Mouse (Mus musculus) heart, postnatal 0 days (tissue): ENCODE data around the gene Mad2l2. TPM values are rescaled to one million over a fixed set of nuclear protein-coding genes. Genes with fewer than 3 reads are reported as not detected.
"Not testable (repeated sequence)": the region's sequence is repeated elsewhere in the genome, so short reads cannot be mapped to it uniquely, and the experiment has no call there.

ENCODE experiments used
- ATAC-seq: fragments of 200-750 bp; cut with Nextera tagmentation; 2 replicates; pipeline ENCODE4 v1.8.0; 2017; ENCODE audit warnings: low read depth, moderate number of reproducible peaks, moderate library complexity; ENCODE audit not compliant: insufficient read depth
- DNase-seq: peaks from one replicate; pipeline ENCODE4 v3.0.0-alpha.2; 2016; ENCODE audit warnings: low spot score
- H3K27ac ChIP-seq: fragments of 300-500 bp; sonication (generic); 2 replicates; pipeline ENCODE4 v1.5.1; 2014; ENCODE audit warnings: low read depth, mild to moderate bottlenecking
- H3K27me3 ChIP-seq: fragments of 300-500 bp; sonication (generic); 2 replicates; pipeline ENCODE4 v1.6.1; 2014; ENCODE audit warnings: low read length, mixed read lengths; ENCODE audit not compliant: control insufficient read depth, insufficient read depth
- H3K36me3 ChIP-seq: fragments of 300-500 bp; sonication (generic); replicated peaks from 2 replicates; pipeline ENCODE4 v1.6.1; 2014; ENCODE audit warnings: low read length, mixed read lengths; ENCODE audit not compliant: control insufficient read depth, insufficient read depth
- H3K4me1 ChIP-seq: fragments of 300-500 bp; sonication (generic); 2 replicates; pipeline ENCODE4 v1.6.1; 2014; ENCODE audit warnings: antibody characterized with exemption; ENCODE audit not compliant: control insufficient read depth, insufficient read depth
- H3K4me2 ChIP-seq: fragments of 300-500 bp; sonication (generic); 2 replicates; pipeline ENCODE4 v1.6.1; 2014; ENCODE audit warnings: low read depth, mild to moderate bottlenecking, low read length, moderate library complexity
- H3K4me3 ChIP-seq: fragments of 300-500 bp; sonication (generic); 2 replicates; pipeline ENCODE4 v1.5.1; 2014; ENCODE audit warnings: low read depth, low read length
- H3K9ac ChIP-seq: fragments of 300-500 bp; sonication (generic); replicated peaks from 2 replicates; pipeline ENCODE4 v1.6.1; 2014; ENCODE audit warnings: low read depth, low read length, mixed read lengths
- H3K9me3 ChIP-seq: fragments of 300-500 bp; sonication (generic); replicated peaks from 2 replicates; pipeline ENCODE4 v1.6.1; 2016; ENCODE audit warnings: low read length; ENCODE audit not compliant: control insufficient read depth
- CTCF ChIP-seq: IDR thresholded peaks from 2 replicates; pipeline ENCODE4 v1.5.1; 2016; ENCODE audit warnings: antibody characterized with exemption, control low read depth, low read depth
- EP300 ChIP-seq: IDR thresholded peaks from 2 replicates; pipeline ENCODE4 v1.6.1; 2016; ENCODE audit warnings: antibody characterized with exemption, low read depth
- WGBS: fragments of 180-500 bp; shearing (Covaris S2); extraction: QIAGEN DNeasy Blood & Tissue Kit; methylation state at CpG from one replicate; pipeline ENCODE4 v1.1.7; 2014; 5-methylcytosine and 5-hydroxymethylcytosine counted together
- polyA plus RNA-seq: library from polyadenylated mRNA; unstranded; fragments of >200 nt; fragmentation: Nextera tagmentation; extraction: Ambion mirVana; gene quantifications from 2 replicates; pipeline ENCODE4 v1.2.1, GENCODE M21; 2015
- total RNA-seq: library from RNA; depleted of rRNA; stranded (reverse); fragments of >200 nt; gene quantifications from 2 replicates; pipeline ENCODE4 v1.2.3, GENCODE M21; 2014; ENCODE audit warnings: low replicate concordance

Gene Mad2l2
- total and polyA plus RNA-seq, 2 experiments from 2014 or later = 6.1 to 36.2 TPM

GRCm38 (mm10) chr4:148181483-148181882 is 51.3 kb downstream of the Mad2l2 start:
- no peak overlapping the region for H3K9ac ChIP-seq
- no peak overlapping the region for H3K27ac ChIP-seq
- 80% methylated on average over 12 of the region's 12 CpGs for WGBS
- H3K36me3 ChIP-seq = no peaks in the 10 kb centered on the region
- H3K4me3 ChIP-seq = no peak overlapping the region
- H3K9me3 ChIP-seq = no peaks in the 10 kb centered on the region
- no peaks in the 10 kb centered on the region for H3K4me1 ChIP-seq
- no peak overlapping the region for H3K4me2 ChIP-seq
- TF ChIP-seq EP300 (no peak), CTCF (no peak)
- peaks cover 25% of the 10 kb centered on the region; the same call in 1 of the 2 replicates for H3K27me3 ChIP-seq
- no peak for ATAC-seq
- DNase-seq = no peak

- DNase-seq = no peak
- Histone ChIP-seq H3K9ac (no peak overlapping the region), H3K27me3 (peaks cover 21% of the 10 kb centered on the region; the same call in 1 of the 2 replicates), H3K27ac (no peak overlapping the region), H3K4me2 (no peak overlapping the region), H3K36me3 (no peaks in the 10 kb centered on the region), H3K9me3 (no peaks in the 10 kb centered on the region), H3K4me3 (no peak overlapping the region), H3K4me1 (no peaks in the 10 kb centered on the region)
- no peak for ATAC-seq
- TF ChIP-seq CTCF = no peak
- TF ChIP-seq EP300 = no peak
- 37% methylated on average over 8 of the region's 8 CpGs for WGBS
Measured at GRCm38 (mm10) chr4:148182363-148182762, 52.2 kb downstream of the Mad2l2 start.

- 68% methylated on average over 9 of the region's 9 CpGs for WGBS
Measured at GRCm38 (mm10) chr4:148184564-148184963, 54.4 kb downstream of the Mad2l2 start.

GRCm38 (mm10) chr4:148185819-148186218 is 55.6 kb downstream of the Mad2l2 start:
- 57% methylated on average over 4 of the region's 4 CpGs for WGBS
- no peak overlapping the region for H3K4me3 ChIP-seq
- no peaks in the 10 kb centered on the region for H3K27me3 ChIP-seq
- ATAC-seq (no peak), DNase-seq (no peak)
- no peaks in the 10 kb centered on the region for H3K9me3 ChIP-seq
- no peaks in the 10 kb centered on the region for H3K36me3 ChIP-seq
- H3K27ac ChIP-seq = no peak overlapping the region
- H3K4me2 ChIP-seq = no peak overlapping the region
- TF ChIP-seq EP300 (no peak), CTCF (no peak)
- no peaks in the 10 kb centered on the region for H3K4me1 ChIP-seq
- H3K9ac ChIP-seq = no peak overlapping the region

More at GRCm38 (mm10) chr4:148184564-148184963, 54.4 kb downstream of the Mad2l2 start:
- Histone ChIP-seq H3K27ac (no peak overlapping the region), H3K36me3 (no peaks in the 10 kb centered on the region), H3K9me3 (no peaks in the 10 kb centered on the region), H3K4me3 (no peak overlapping the region), H3K9ac (no peak overlapping the region), H3K4me1 (no peaks in the 10 kb centered on the region), H3K4me2 (no peak overlapping the region), H3K27me3 (peaks cover 1% of the 10 kb centered on the region; the same call in 1 of the 2 replicates)
- DNase-seq = no peak
- TF ChIP-seq CTCF = no peak
- no peak for TF ChIP-seq EP300
- no peak for ATAC-seq

GRCm38 (mm10) chr4:148188767-148189166 is 58.6 kb downstream of the Mad2l2 start:
- H3K9ac ChIP-seq, H3K27ac ChIP-seq, DNase-seq, ATAC-seq, H3K4me2 ChIP-seq, H3K4me1 ChIP-seq, H3K36me3 ChIP-seq, H3K4me3 ChIP-seq, H3K27me3 ChIP-seq, H3K9me3 ChIP-seq: not testable (repeated sequence)
- 88% methylated on average over 1 of the region's 1 CpGs for WGBS

GRCm38 (mm10) chr4:148192707-148193245 is 62.6 kb downstream of the Mad2l2 start:
- 23% methylated on average over 11 of the region's 11 CpGs for WGBS
- Histone ChIP-seq H3K4me2 (no peak overlapping the region), H3K9me3 (no peaks in the 10 kb centered on the region), H3K27ac (no peak overlapping the region), H3K4me3 (no peak overlapping the region), H3K4me1 (no peaks in the 10 kb centered on the region), H3K27me3 (no peaks in the 10 kb centered on the region), H3K36me3 (no peaks in the 10 kb centered on the region), H3K9ac (no peak overlapping the region)
- no peak for TF ChIP-seq EP300
- no peak for TF ChIP-seq CTCF
- no peak for ATAC-seq
- DNase-seq = no peak
